Comparison of ENCODE assay signal across 8 mouse cellular contexts in genomic region chr10:64087521-64087920, GRCm38 (mm10). TPM values are rescaled to one million over a fixed set of nuclear protein-coding genes. Genes with fewer than 3 reads are reported as not detected.
DNase-seq lines count a peak whose midpoint lies in the region; ATAC-seq and TF ChIP-seq lines count a peak whose summit lies in the region.

No protein-coding gene starts in this region.

- H3K4me1 ChIP-seq in lung, embryonic 15.5 days, result peaks cover 12% of the 10 kb centered on the region
- no peaks in the 10 kb centered on the region for H3K4me1 ChIP-seq in intestine, postnatal 0 days (replicated peaks; ENCODE audit: control insufficient read depth, insufficient read depth, low read length)
- 0 out of 2 replicates have a peak, but pooled peaks cover 3% of the 10 kb centered on the region for H3K4me1 ChIP-seq in stomach, embryonic 14.5 days (ENCODE audit: control insufficient read depth, insufficient read depth, low read length)
- H3K4me1 ChIP-seq in lung, adult 2 months (ENCODE audit: control insufficient read depth, insufficient read depth, low read length), result 0 out of 2 replicates have a peak, but pooled peaks cover 3% of the 10 kb centered on the region

- peak; percentile 38 for DNase-seq in cerebellum, adult 11 months
- DNase-seq in cerebellum, adult 11-12 months, result no peak
- DNase-seq in lung, postnatal 36 days, result no peak
- DNase-seq in lung, adult 2 months, result no peak

- no peak overlapping the region for H3K27ac ChIP-seq in lung, embryonic 15.5 days
- H3K27ac ChIP-seq in intestine, postnatal 0 days (ENCODE audit: low read depth, low read length), result no peak overlapping the region
- H3K27ac ChIP-seq in stomach, embryonic 14.5 days (ENCODE audit: low read length), result no peak overlapping the region

- H3K36me3 ChIP-seq in lung, embryonic 15.5 days, result no peaks in the 10 kb centered on the region
- no peaks in the 10 kb centered on the region for H3K36me3 ChIP-seq in intestine, postnatal 0 days (ENCODE audit: control insufficient read depth, insufficient read depth)
- H3K36me3 ChIP-seq in stomach, embryonic 14.5 days (ENCODE audit: control insufficient read depth, insufficient read depth, low read length), result no peaks in the 10 kb centered on the region

- TF ChIP-seq CTCF in intestine, postnatal 0 days (IDR thresholded peaks at IDR 0.05; ENCODE audit: low read depth), result no peak
- no peak for TF ChIP-seq CTCF in lung, adult 2 months (IDR thresholded peaks at IDR 0.05; ENCODE audit: insufficient read depth, low read length)

- H3K27me3 ChIP-seq in lung, embryonic 15.5 days, result peaks cover 32% of the 10 kb centered on the region
- peaks cover 6% of the 10 kb centered on the region; the same call in 1 of the 2 replicates for H3K27me3 ChIP-seq in intestine, postnatal 0 days (replicated peaks; ENCODE audit: control insufficient read depth, insufficient read depth, low read length)
- 0 out of 2 replicates have a peak, but pooled peaks cover 8% of the 10 kb centered on the region for H3K27me3 ChIP-seq in stomach, embryonic 14.5 days (ENCODE audit: control insufficient read depth, insufficient read depth, low read length)

- H3K4me3 ChIP-seq in lung, embryonic 15.5 days, result peak overlapping the region; percentile 33
- peak overlapping the region; percentile 29 for H3K4me3 ChIP-seq in intestine, postnatal 0 days (ENCODE audit: low read depth, low read length)
- H3K4me3 ChIP-seq in stomach, embryonic 14.5 days (ENCODE audit: low read depth, low read length), result peak overlapping the region; percentile 20
- H3K4me3 ChIP-seq in lung, adult 2 months (replicated peaks; ENCODE audit: extremely low read depth, low read depth, low read length), result no peak overlapping the region

- no peak for ATAC-seq in lung, embryonic 15.5 days (ENCODE audit: borderline replicate concordance, extremely low read depth, low FRiP score, low TSS enrichment)
- no peak for ATAC-seq in intestine, postnatal 0 days
- no peak for ATAC-seq in stomach, embryonic 14.5 days (ENCODE audit: insufficient number of reproducible peaks, insufficient read depth, low FRiP score, low read depth)
- no peak for ATAC-seq in activated CD4-positive, CD25-positive, alpha-beta regulatory T cell, adult 4 months

- H3K4me2 ChIP-seq in lung, embryonic 15.5 days, result peak overlapping the region; percentile 65
- peak overlapping the region; percentile 57 for H3K4me2 ChIP-seq in intestine, postnatal 0 days (replicated peaks; ENCODE audit: low read depth)
- peak overlapping the region; percentile 61 for H3K4me2 ChIP-seq in stomach, embryonic 14.5 days (replicated peaks; ENCODE audit: low read depth, low read length)

- TF ChIP-seq POLR2A in lung, adult 2 months (IDR thresholded peaks at IDR 0.05; ENCODE audit: borderline replicate concordance, extremely low read depth, low read depth, low read length), result no peak

- no peak overlapping the region for H3K9ac ChIP-seq in lung, embryonic 15.5 days
- no peak overlapping the region for H3K9ac ChIP-seq in intestine, postnatal 0 days (ENCODE audit: low read depth, low read length)
- no peak overlapping the region for H3K9ac ChIP-seq in stomach, embryonic 14.5 days (replicated peaks; ENCODE audit: low read depth, low read length)

- H3K9me3 ChIP-seq in lung, embryonic 15.5 days, result no peaks in the 10 kb centered on the region
- no peaks in the 10 kb centered on the region for H3K9me3 ChIP-seq in intestine, postnatal 0 days (ENCODE audit: control insufficient read depth)
- no peaks in the 10 kb centered on the region for H3K9me3 ChIP-seq in stomach, embryonic 14.5 days (ENCODE audit: control insufficient read depth, low read depth, low read length)

- WGBS in lung, embryonic 15.5 days, result 2% methylated on average over 12 of the region's 12 CpGs
- WGBS in intestine, postnatal 0 days, result 1% methylated on average over 12 of the region's 12 CpGs
- 3% methylated on average over 12 of the region's 12 CpGs for WGBS in stomach, embryonic 14.5 days
- WGBS in lung, adult 2 months, result 2% methylated on average over 12 of the region's 12 CpGs

RNA-seq across cellular contexts. Expression of gene Lrrtm3, which starts 2.6 kb away (rescaled TPM):
- polyA plus RNA-seq in lung, embryonic 15.5 days (2015; fragmentation: Nextera tagmentation; extraction: Ambion mirVana), result 1.8 and 3.1 TPM in 2 replicates
- polyA plus RNA-seq in intestine, postnatal 0 days (2015; fragmentation: Nextera tagmentation; extraction: Ambion mirVana), result 1.4 and 1.6 TPM in 2 replicates
- polyA plus RNA-seq in stomach, embryonic 14.5 days (2014; fragmentation: Nextera tagmentation; extraction: Ambion mirVana), result 5.2 and 7.1 TPM in 2 replicates
- polyA plus RNA-seq in activated CD4-positive, CD25-positive, alpha-beta regulatory T cell, adult 4 months (2017; shearing (Covaris generic)), result not detected
- polyA plus RNA-seq in lung, adult 2 months (2012; rRNA removed), result 0.11 and 0.24 TPM in 2 replicates
